Mouse (Mus musculus): ENCODE results near the gene Grb2. TPM values are rescaled to one million over a fixed set of nuclear protein-coding genes. Genes with fewer than 3 reads are reported as not detected.

Gene Grb2
- polyA plus RNA-seq, 1 experiment from 2014 or later = 62.8 TPM

- Histone ChIP-seq H3K27ac (ENCODE audit: low read length) (no peak overlapping the region), H3K9me3 (ENCODE audit: low read length) (no peaks in the 10 kb centered on the region), H3K9ac (replicated peaks; ENCODE audit: low read depth) (no peak overlapping the region), H3K4me1 (ENCODE audit: insufficient read depth, low read depth, low read length) (no peaks in the 10 kb centered on the region), H3K4me2 (replicated peaks; ENCODE audit: low read depth, low read length) (no peak overlapping the region), H3K4me3 (ENCODE audit: low read depth, low read length) (no peak overlapping the region), H3K27me3 (replicated peaks; ENCODE audit: insufficient read depth, low read length) (no peaks in the 10 kb centered on the region), H3K36me3 (ENCODE audit: insufficient read depth, low read length) (no peaks in the 10 kb centered on the region)
- peak; percentile 43; the same call in 1 of the 2 replicates for ATAC-seq
- WGBS = 17% methylated on average over 8 of the region's 8 CpGs
- TF ChIP-seq CTCF (IDR thresholded peaks at IDR 0.05) = no peak
- TF ChIP-seq EP300 (IDR thresholded peaks at IDR 0.05) = peak; percentile 23; the same call in 1 of the 2 replicates
- no peak for DNase-seq (ENCODE audit: low spot score)
These were observed 38.4 kb upstream of the Grb2 start for GRCm38 (mm10) chr11:115746762-115747161.

GRCm38 (mm10) chr11:115746109-115746508 lies 37.7 kb upstream of the Grb2 start:
- Histone ChIP-seq H3K4me1 (ENCODE audit: insufficient read depth, low read depth, low read length) (no peaks in the 10 kb centered on the region), H3K4me3 (ENCODE audit: low read depth, low read length) (no peak overlapping the region), H3K27me3 (replicated peaks; ENCODE audit: insufficient read depth, low read length) (no peaks in the 10 kb centered on the region), H3K27ac (ENCODE audit: low read length) (no peak overlapping the region), H3K9ac (replicated peaks; ENCODE audit: low read depth) (no peak overlapping the region), H3K4me2 (replicated peaks; ENCODE audit: low read depth, low read length) (no peak overlapping the region), H3K9me3 (ENCODE audit: low read length) (no peaks in the 10 kb centered on the region), H3K36me3 (ENCODE audit: insufficient read depth, low read length) (no peaks in the 10 kb centered on the region)
- TF ChIP-seq EP300 (IDR thresholded peaks at IDR 0.05) = no peak
- no peak for TF ChIP-seq CTCF (IDR thresholded peaks at IDR 0.05)
- DNase-seq (ENCODE audit: low spot score) (no peak), ATAC-seq (peak; percentile 62)
- 53% methylated on average over 1 of the region's 1 CpGs for WGBS

GRCm38 (mm10) chr11:115744385-115744784 lies 36.0 kb upstream of the Grb2 start:
- no peak overlapping the region for H3K4me2 ChIP-seq (replicated peaks; ENCODE audit: low read depth, low read length)
- TF ChIP-seq EP300 (IDR thresholded peaks at IDR 0.05) (no peak), CTCF (IDR thresholded peaks at IDR 0.05) (no peak)
- no peak overlapping the region for H3K27ac ChIP-seq (ENCODE audit: low read length)
- ATAC-seq (no peak), DNase-seq (ENCODE audit: low spot score) (no peak)
- H3K27me3 ChIP-seq (replicated peaks; ENCODE audit: insufficient read depth, low read length) = no peaks in the 10 kb centered on the region
- no peaks in the 10 kb centered on the region for H3K4me1 ChIP-seq (ENCODE audit: insufficient read depth, low read depth, low read length)
- WGBS = 77% methylated on average over 5 of the region's 5 CpGs
- no peak overlapping the region for H3K9ac ChIP-seq (replicated peaks; ENCODE audit: low read depth)
- H3K36me3 ChIP-seq (ENCODE audit: insufficient read depth, low read length) = no peaks in the 10 kb centered on the region
- no peak overlapping the region for H3K4me3 ChIP-seq (ENCODE audit: low read depth, low read length)
- no peaks in the 10 kb centered on the region for H3K9me3 ChIP-seq (ENCODE audit: low read length)

- WGBS = 79% methylated on average over 9 of the region's 9 CpGs
- TF ChIP-seq EP300 (IDR thresholded peaks at IDR 0.05) (no peak), CTCF (IDR thresholded peaks at IDR 0.05) (no peak)
- Histone ChIP-seq H3K4me1 (ENCODE audit: insufficient read depth, low read depth, low read length) (no peaks in the 10 kb centered on the region), H3K27ac (ENCODE audit: low read length) (no peak overlapping the region), H3K27me3 (replicated peaks; ENCODE audit: insufficient read depth, low read length) (no peaks in the 10 kb centered on the region), H3K9ac (replicated peaks; ENCODE audit: low read depth) (no peak overlapping the region), H3K36me3 (ENCODE audit: insufficient read depth, low read length) (no peaks in the 10 kb centered on the region), H3K4me3 (ENCODE audit: low read depth, low read length) (no peak overlapping the region), H3K9me3 (ENCODE audit: low read length) (no peaks in the 10 kb centered on the region), H3K4me2 (replicated peaks; ENCODE audit: low read depth, low read length) (no peak overlapping the region)
- DNase-seq (ENCODE audit: low spot score) = no peak
- ATAC-seq = no peak
These were observed 34.5 kb upstream of the Grb2 start for GRCm38 (mm10) chr11:115742926-115743325.

GRCm38 (mm10) chr11:115741070-115741469 lies 32.7 kb upstream of the Grb2 start:
- H3K9ac ChIP-seq (replicated peaks; ENCODE audit: low read depth) = no peak overlapping the region
- no peak overlapping the region for H3K4me3 ChIP-seq (ENCODE audit: low read depth, low read length)
- ATAC-seq = peak; percentile 17
- H3K4me1 ChIP-seq (ENCODE audit: insufficient read depth, low read depth, low read length) = no peaks in the 10 kb centered on the region
- no peaks in the 10 kb centered on the region for H3K36me3 ChIP-seq (ENCODE audit: insufficient read depth, low read length)
- no peak overlapping the region for H3K27ac ChIP-seq (ENCODE audit: low read length)
- H3K9me3 ChIP-seq (ENCODE audit: low read length) = no peaks in the 10 kb centered on the region
- DNase-seq (ENCODE audit: low spot score) = peak; percentile 42
- no peaks in the 10 kb centered on the region for H3K27me3 ChIP-seq (replicated peaks; ENCODE audit: insufficient read depth, low read length)
- no peak overlapping the region for H3K4me2 ChIP-seq (replicated peaks; ENCODE audit: low read depth, low read length)
- 69% methylated on average over 11 of the region's 11 CpGs for WGBS
- TF ChIP-seq EP300 (IDR thresholded peaks at IDR 0.05) = no peak
- peak; percentile 8; the same call in 1 of the 2 replicates for TF ChIP-seq CTCF (IDR thresholded peaks at IDR 0.05)

- Histone ChIP-seq H3K9me3 (ENCODE audit: low read length) (no peaks in the 10 kb centered on the region), H3K36me3 (ENCODE audit: insufficient read depth, low read length) (no peaks in the 10 kb centered on the region), H3K9ac (replicated peaks; ENCODE audit: low read depth) (no peak overlapping the region), H3K4me3 (ENCODE audit: low read depth, low read length) (no peak overlapping the region), H3K4me2 (replicated peaks; ENCODE audit: low read depth, low read length) (no peak overlapping the region), H3K27me3 (replicated peaks; ENCODE audit: insufficient read depth, low read length) (no peaks in the 10 kb centered on the region), H3K4me1 (ENCODE audit: insufficient read depth, low read depth, low read length) (no peaks in the 10 kb centered on the region), H3K27ac (ENCODE audit: low read length) (no peak overlapping the region)
- ATAC-seq (peak; percentile 48), DNase-seq (ENCODE audit: low spot score) (no peak)
- WGBS = 27% methylated on average over 13 of the region's 13 CpGs
- no peak for TF ChIP-seq EP300 (IDR thresholded peaks at IDR 0.05)
- no peak for TF ChIP-seq CTCF (IDR thresholded peaks at IDR 0.05)
These were observed 30.0 kb upstream of the Grb2 start for GRCm38 (mm10) chr11:115738275-115738885.

All from lung, postnatal 0 days (tissue).